Mouse (Mus musculus) liver, embryonic 11.5 days (tissue): ENCODE measurements at regions not wholly inside any gene's neighbourhood (a gene's known extent, or its start where the extent isn't known, plus 50 kb on each side); places are given as distances from the start of the nearest gene placed in this dataset.

Source experiments
- ATAC-seq: fragments of 200-750 bp; cut with Nextera tagmentation; replicated peaks from 2 replicates; pipeline ENCODE4 v1.8.0; 2017; ENCODE audit warnings: moderate number of reproducible peaks, mild to moderate bottlenecking, moderate TSS enrichment, moderate library complexity; ENCODE audit not compliant: low FRiP score
- DNase-seq: peaks from one replicate; pipeline ENCODE4 v3.0.0-alpha.2; 2017; ENCODE audit warnings: low spot score
- H3K27ac ChIP-seq: fragments of 300-500 bp; sonication (generic); 2 replicates; pipeline ENCODE4 v1.5.1; 2014; ENCODE audit warnings: mild to moderate bottlenecking, low read depth, low read length, control low read depth
- H3K27me3 ChIP-seq: fragments of 300-500 bp; sonication (generic); replicated peaks from 2 replicates; pipeline ENCODE4 v1.6.1; 2014; ENCODE audit warnings: low read length, mixed read lengths; ENCODE audit not compliant: control insufficient read depth, insufficient read depth
- H3K36me3 ChIP-seq: fragments of 300-500 bp; sonication (generic); 2 replicates; pipeline ENCODE4 v1.6.1; 2014; ENCODE audit warnings: mild to moderate bottlenecking, low read length, moderate library complexity, mixed read lengths; ENCODE audit not compliant: control insufficient read depth, insufficient read depth
- H3K4me1 ChIP-seq: fragments of 300-500 bp; sonication (generic); replicated peaks from 2 replicates; pipeline ENCODE4 v1.6.1; 2014; ENCODE audit warnings: low read length, mixed read lengths; ENCODE audit not compliant: control insufficient read depth, insufficient read depth
- H3K4me2 ChIP-seq: fragments of 300-500 bp; sonication (generic); 2 replicates; pipeline ENCODE4 v1.6.1; 2014; ENCODE audit warnings: mild to moderate bottlenecking, control low read depth, moderate library complexity
- H3K4me3 ChIP-seq: fragments of 300-500 bp; sonication (generic); 2 replicates; pipeline ENCODE4 v1.5.1; 2014; ENCODE audit warnings: low read depth, low read length, control low read depth
- H3K9ac ChIP-seq: fragments of 300-500 bp; sonication (generic); 2 replicates; pipeline ENCODE4 v1.6.1; 2014; ENCODE audit warnings: low read depth, low read length, control low read depth
- H3K9me3 ChIP-seq: fragments of 300-500 bp; sonication (generic); 2 replicates; pipeline ENCODE4 v1.6.1; 2016; ENCODE audit warnings: low read length, inconsistent platforms, mixed read lengths; ENCODE audit not compliant: control insufficient read depth
- WGBS: fragments of 180-500 bp; shearing (Covaris S2); extraction: QIAGEN DNeasy Blood & Tissue Kit; methylation state at CpG from one replicate; pipeline ENCODE4 v1.1.7; 2014; 5-methylcytosine and 5-hydroxymethylcytosine counted together

GRCm38 (mm10) chr19:54277368-54277767 is 233.4 kb downstream of the Adra2a start:
- ATAC-seq: no peak
- no peak overlapping the region for H3K4me2 ChIP-seq
- H3K27ac ChIP-seq: no peak overlapping the region
- no peaks in the 10 kb centered on the region for H3K27me3 ChIP-seq
- H3K4me1 ChIP-seq: no peaks in the 10 kb centered on the region
- H3K9me3 ChIP-seq: no peaks in the 10 kb centered on the region
- WGBS: 85% methylated on average over 10 of the region's 10 CpGs
- no peak overlapping the region for H3K4me3 ChIP-seq
- no peaks in the 10 kb centered on the region for H3K36me3 ChIP-seq
- DNase-seq: no peak
- no peak overlapping the region for H3K9ac ChIP-seq

- no peaks in the 10 kb centered on the region for H3K9me3 ChIP-seq
- DNase-seq (no peak), ATAC-seq (no peak)
- H3K9ac ChIP-seq: no peak overlapping the region
- H3K4me2 ChIP-seq: no peak overlapping the region
- H3K27me3 ChIP-seq: no peaks in the 10 kb centered on the region
- H3K27ac ChIP-seq: no peak overlapping the region
- no peaks in the 10 kb centered on the region for H3K4me1 ChIP-seq
- no peaks in the 10 kb centered on the region for H3K36me3 ChIP-seq
- H3K4me3 ChIP-seq: no peak overlapping the region
These were observed 241.5 kb downstream of the Adra2a start for GRCm38 (mm10) chr19:54285481-54285880.

- WGBS: 77% methylated on average over 10 of the region's 10 CpGs
- Histone ChIP-seq H3K4me3 (no peak overlapping the region), H3K9ac (no peak overlapping the region), H3K4me1 (no peaks in the 10 kb centered on the region), H3K27me3 (no peaks in the 10 kb centered on the region), H3K9me3 (no peaks in the 10 kb centered on the region), H3K4me2 (no peak overlapping the region), H3K36me3 (no peaks in the 10 kb centered on the region), H3K27ac (no peak overlapping the region)
- ATAC-seq: no peak
- no peak for DNase-seq
These were observed 253.9 kb downstream of the Adra2a start for GRCm38 (mm10) chr19:54297663-54298388.

GRCm38 (mm10) chr19:54311289-54311688 is 267.3 kb downstream of the Adra2a start:
- DNase-seq: no peak
- Histone ChIP-seq H3K27me3 (no peaks in the 10 kb centered on the region), H3K4me1 (no peaks in the 10 kb centered on the region), H3K4me2 (no peak overlapping the region), H3K36me3 (no peaks in the 10 kb centered on the region), H3K4me3 (no peak overlapping the region), H3K27ac (no peak overlapping the region), H3K9me3 (no peaks in the 10 kb centered on the region), H3K9ac (no peak overlapping the region)
- 78% methylated on average over 6 of the region's 6 CpGs for whole genome bisulfite sequencing
- no peak for ATAC-seq

- Histone ChIP-seq H3K4me1 (no peaks in the 10 kb centered on the region), H3K36me3 (no peaks in the 10 kb centered on the region), H3K27me3 (no peaks in the 10 kb centered on the region), H3K9me3 (no peaks in the 10 kb centered on the region), H3K27ac (no peak overlapping the region), H3K4me3 (no peak overlapping the region), H3K4me2 (no peak overlapping the region), H3K9ac (no peak overlapping the region)
- DNase-seq: no peak
- WGBS: 79% methylated on average over 1 of the region's 1 CpGs
- no peak for ATAC-seq
These were observed 267.8 kb downstream of the Adra2a start for GRCm38 (mm10) chr19:54311723-54312122.

GRCm38 (mm10) chr19:54323276-54323675 is 279.3 kb downstream of the Adra2a start:
- DNase-seq (no peak), ATAC-seq (no peak)
- no peak overlapping the region for H3K9ac ChIP-seq
- 76% methylated on average over 5 of the region's 5 CpGs for WGBS
- no peak overlapping the region for H3K27ac ChIP-seq
- no peaks in the 10 kb centered on the region for H3K27me3 ChIP-seq
- no peaks in the 10 kb centered on the region for H3K36me3 ChIP-seq
- H3K4me1 ChIP-seq: no peaks in the 10 kb centered on the region
- no peaks in the 10 kb centered on the region for H3K9me3 ChIP-seq
- H3K4me3 ChIP-seq: no peak overlapping the region
- no peak overlapping the region for H3K4me2 ChIP-seq

GRCm38 (mm10) chr19:54324991-54325390 is 281.0 kb downstream of the Adra2a start:
- H3K27me3 ChIP-seq: no peaks in the 10 kb centered on the region
- H3K36me3 ChIP-seq: no peaks in the 10 kb centered on the region
- no peak overlapping the region for H3K27ac ChIP-seq
- no peak overlapping the region for H3K4me2 ChIP-seq
- WGBS: 54% methylated on average over 4 of the region's 4 CpGs
- ATAC-seq (no peak), DNase-seq (no peak)
- no peak overlapping the region for H3K4me3 ChIP-seq
- H3K9ac ChIP-seq: no peak overlapping the region
- no peaks in the 10 kb centered on the region for H3K4me1 ChIP-seq
- H3K9me3 ChIP-seq: no peaks in the 10 kb centered on the region

- Histone ChIP-seq H3K4me1 (no peaks in the 10 kb centered on the region), H3K9ac (no peak overlapping the region), H3K36me3 (no peaks in the 10 kb centered on the region), H3K4me3 (no peak overlapping the region), H3K9me3 (no peaks in the 10 kb centered on the region), H3K4me2 (no peak overlapping the region), H3K27ac (no peak overlapping the region), H3K27me3 (no peaks in the 10 kb centered on the region)
- ATAC-seq: no peak
- 80% methylated on average over 1 of the region's 1 CpGs for WGBS
- DNase-seq: no peak
These were observed 288.2 kb downstream of the Adra2a start for GRCm38 (mm10) chr19:54332140-54332539.

GRCm38 (mm10) chr19:54340778-54341291 is 296.9 kb downstream of the Adra2a start:
- DNase-seq (no peak), ATAC-seq (no peak)
- H3K9ac ChIP-seq: no peak overlapping the region
- no peaks in the 10 kb centered on the region for H3K4me1 ChIP-seq
- H3K27ac ChIP-seq: no peak overlapping the region
- H3K36me3 ChIP-seq: no peaks in the 10 kb centered on the region
- H3K9me3 ChIP-seq: no peaks in the 10 kb centered on the region
- WGBS: 84% methylated on average over 2 of the region's 2 CpGs
- H3K4me2 ChIP-seq: no peak overlapping the region
- no peak overlapping the region for H3K4me3 ChIP-seq
- no peaks in the 10 kb centered on the region for H3K27me3 ChIP-seq
